Mouse (Mus musculus) neural tube, embryonic 14.5 days (tissue): Measurements from ENCODE around the gene Irak1. TPM values are rescaled to one million over a fixed set of nuclear protein-coding genes. Genes with fewer than 3 reads are reported as not detected.
A peak's percentile ranks its signal among the peaks of the same experiment; 100 is the strongest.

Experiments
- ATAC-seq: fragments of 200-750 bp; cut with Nextera tagmentation; 2 replicates; pipeline ENCODE4 v1.8.0; 2017; ENCODE audit warnings: low read depth, mild to moderate bottlenecking, moderate TSS enrichment, moderate library complexity
- H3K27ac ChIP-seq: fragments of 300-500 bp; sonication (generic); 2 replicates; pipeline ENCODE4 v1.5.1; 2014; ENCODE audit warnings: low read depth, mild to moderate bottlenecking, control low read depth, low read length, moderate library complexity, mixed read lengths
- H3K27me3 ChIP-seq: fragments of 300-500 bp; sonication (generic); 2 replicates; pipeline ENCODE4 v1.6.1; 2014; ENCODE audit warnings: low read length; ENCODE audit not compliant: control insufficient read depth, insufficient read depth
- H3K36me3 ChIP-seq: fragments of 300-500 bp; sonication (generic); 2 replicates; pipeline ENCODE4 v1.6.1; 2014; ENCODE audit warnings: low read length, mixed read lengths; ENCODE audit not compliant: control insufficient read depth, insufficient read depth
- H3K4me1 ChIP-seq: fragments of 300-500 bp; sonication (generic); 2 replicates; pipeline ENCODE4 v1.6.1; 2014; ENCODE audit warnings: low read length; ENCODE audit not compliant: control insufficient read depth, insufficient read depth
- H3K4me2 ChIP-seq: fragments of 300-500 bp; sonication (generic); 2 replicates; pipeline ENCODE4 v1.6.1; 2014; ENCODE audit warnings: mild to moderate bottlenecking, low read depth, low read length, control low read depth
- H3K4me3 ChIP-seq: fragments of 300-500 bp; sonication (generic); 2 replicates; pipeline ENCODE4 v1.5.1; 2014; ENCODE audit warnings: low read depth, low read length, control low read depth, mixed read lengths
- H3K9ac ChIP-seq: fragments of 300-500 bp; sonication (generic); replicated peaks from 2 replicates; pipeline ENCODE4 v1.6.1; 2014; ENCODE audit warnings: low read depth, mild to moderate bottlenecking, control low read depth, low read length, mixed read lengths
- H3K9me3 ChIP-seq: fragments of 300-500 bp; sonication (generic); 2 replicates; pipeline ENCODE4 v1.6.1; 2016; ENCODE audit warnings: low read length; ENCODE audit not compliant: control insufficient read depth
- whole genome bisulfite sequencing: fragments of 180-500 bp; shearing (Covaris S2); extraction: QIAGEN DNeasy Blood & Tissue Kit; methylation state at CpG from one replicate; pipeline ENCODE4 v1.1.7; 2014; 5-methylcytosine and 5-hydroxymethylcytosine counted together
- polyA plus RNA-seq: library from polyadenylated mRNA; unstranded; fragments of >200 nt; fragmentation: Nextera tagmentation; extraction: Ambion mirVana; gene quantifications from 2 replicates; pipeline ENCODE4 v1.2.1, GENCODE M21; 2014

Gene Irak1
- polyA plus RNA-seq, 1 experiment from 2014 or later, result 31.3 TPM

DNA sequence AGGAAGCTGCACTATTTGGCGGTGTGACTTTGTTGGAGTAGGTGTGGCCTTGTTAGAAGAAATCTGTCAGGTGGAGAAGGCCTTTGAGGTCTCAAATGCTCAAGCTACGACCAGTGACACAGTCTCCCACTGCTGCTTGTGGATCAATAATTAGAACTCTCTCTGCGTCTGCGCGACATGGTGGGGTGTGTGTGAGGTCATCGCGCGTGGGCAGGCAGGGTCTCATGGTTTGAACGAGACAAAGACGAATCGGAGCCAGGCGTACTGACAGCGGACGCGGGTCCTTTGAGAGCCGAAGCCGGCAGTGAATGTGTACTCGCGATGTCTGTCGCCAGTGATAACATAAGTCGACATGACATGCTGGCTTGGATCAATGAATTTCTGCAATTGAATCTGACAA, 17.3 kb downstream of the Irak1 start:
- no peak; the same call in 1 of the 2 replicates for ATAC-seq
- Histone ChIP-seq H3K4me1 (no peaks in the 10 kb centered on the region), H3K27me3 (no peaks in the 10 kb centered on the region), H3K4me2 (no peak overlapping the region), H3K9me3 (no peaks in the 10 kb centered on the region), H3K27ac (no peak overlapping the region), H3K36me3 (no peaks in the 10 kb centered on the region), H3K4me3 (no peak overlapping the region), H3K9ac (no peak overlapping the region)
- WGBS, result 85% methylated on average over 21 of the region's 21 CpGs

GRCm38 (mm10) chrX:74003644-74004043, 20.1 kb downstream of the Irak1 start:
- Histone ChIP-seq H3K9me3 (no peaks in the 10 kb centered on the region), H3K4me3 (no peak overlapping the region), H3K27ac (no peak overlapping the region), H3K9ac (no peak overlapping the region), H3K4me2 (no peak overlapping the region), H3K27me3 (no peaks in the 10 kb centered on the region), H3K4me1 (no peaks in the 10 kb centered on the region), H3K36me3 (no peaks in the 10 kb centered on the region)
- ATAC-seq, result no peak
- WGBS, result 71% methylated on average over 2 of the region's 2 CpGs

DNA sequence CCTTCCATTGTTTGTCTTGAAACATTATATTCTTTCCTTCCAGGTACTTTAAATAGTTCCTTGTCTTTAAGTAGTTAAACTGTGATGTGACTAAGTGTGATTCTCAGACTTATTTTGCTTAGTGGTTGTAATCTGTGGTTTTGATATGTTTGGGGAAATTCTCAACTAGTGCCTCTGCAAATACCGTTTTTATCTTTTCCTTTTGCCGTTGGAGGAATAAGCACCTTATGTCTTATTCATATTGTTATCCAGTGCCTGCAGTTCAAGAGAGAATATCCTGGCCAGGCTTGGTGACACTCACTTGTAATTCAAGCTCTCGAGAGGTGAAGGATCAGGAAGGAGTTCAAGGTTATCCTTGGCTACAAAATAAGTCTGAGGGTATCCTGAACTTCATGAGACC, 22.7 kb downstream of the Irak1 start:
- Histone ChIP-seq H3K27me3 (no peaks in the 10 kb centered on the region), H3K9me3 (no peaks in the 10 kb centered on the region), H3K27ac (no peak overlapping the region), H3K4me1 (no peaks in the 10 kb centered on the region), H3K36me3 (no peaks in the 10 kb centered on the region), H3K9ac (no peak overlapping the region), H3K4me3 (no peak overlapping the region), H3K4me2 (no peak overlapping the region)
- WGBS, result 84% methylated on average over 3 of the region's 3 CpGs
- ATAC-seq, result no peak

DNA sequence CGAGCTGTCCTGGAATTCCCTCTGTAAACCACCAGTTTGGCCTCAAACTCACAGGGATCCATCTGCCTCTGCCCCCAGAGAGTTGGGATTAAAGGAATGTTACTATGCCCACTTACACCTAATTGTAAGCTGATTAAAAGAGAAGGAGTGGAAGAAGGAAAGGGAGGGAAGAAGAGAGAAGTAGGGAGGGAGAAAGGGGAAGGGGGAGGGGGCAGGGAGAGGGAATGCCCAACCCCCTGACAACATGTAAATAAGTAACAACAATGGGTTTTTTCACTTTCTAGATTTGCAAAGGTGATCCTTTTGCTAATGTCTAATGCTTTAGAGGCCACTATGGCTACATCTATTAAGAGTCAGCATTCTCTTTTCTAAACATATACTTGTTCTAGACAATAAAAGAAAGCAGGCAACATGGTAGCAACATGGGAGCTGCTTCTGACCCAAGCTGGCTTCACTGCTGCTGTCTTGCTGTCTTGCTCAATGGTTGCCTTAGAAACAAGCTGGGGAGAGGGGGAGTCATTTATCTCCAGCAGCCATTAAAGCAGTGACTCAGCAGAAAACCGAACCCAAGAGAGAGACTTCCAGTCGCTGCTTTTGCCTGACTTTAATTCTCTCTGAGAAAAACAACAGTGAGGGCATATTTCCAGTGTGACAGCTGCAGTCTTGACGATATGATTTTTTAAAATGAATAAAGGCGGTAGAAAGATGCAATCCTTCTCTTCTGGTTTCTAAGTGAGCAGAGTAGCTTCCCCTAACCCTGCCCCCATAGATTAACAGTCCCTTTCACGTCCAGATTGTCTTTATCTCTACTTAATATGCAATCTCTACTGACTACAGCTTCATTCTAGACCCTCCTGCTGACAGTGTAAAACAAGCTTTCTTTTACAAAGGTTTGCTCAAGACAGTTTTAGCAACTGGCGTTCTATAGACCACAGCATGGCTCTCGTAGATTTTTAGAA, 24.5 kb downstream of the Irak1 start:
- H3K9me3 ChIP-seq, result no peaks in the 10 kb centered on the region
- no peak overlapping the region for H3K4me3 ChIP-seq
- peak; percentile 91 for ATAC-seq
- no peak overlapping the region for H3K4me2 ChIP-seq
- H3K4me1 ChIP-seq, result no peaks in the 10 kb centered on the region
- no peak overlapping the region for H3K9ac ChIP-seq
- 20% methylated on average over 8 of the region's 8 CpGs for WGBS
- no peaks in the 10 kb centered on the region for H3K36me3 ChIP-seq
- no peaks in the 10 kb centered on the region for H3K27me3 ChIP-seq
- peak overlapping the region; percentile 52 for H3K27ac ChIP-seq

- Histone ChIP-seq H3K4me2 (no peak overlapping the region), H3K9me3 (no peaks in the 10 kb centered on the region), H3K36me3 (no peaks in the 10 kb centered on the region), H3K4me3 (no peak overlapping the region), H3K9ac (no peak overlapping the region), H3K27me3 (no peaks in the 10 kb centered on the region), H3K4me1 (no peaks in the 10 kb centered on the region), H3K27ac (no peak overlapping the region)
- WGBS, result 61% methylated on average over 1 of the region's 1 CpGs
- no peak for ATAC-seq
Observed at GRCm38 (mm10) chrX:73977783-73978182, 45.9 kb downstream of the Irak1 start.

DNA sequence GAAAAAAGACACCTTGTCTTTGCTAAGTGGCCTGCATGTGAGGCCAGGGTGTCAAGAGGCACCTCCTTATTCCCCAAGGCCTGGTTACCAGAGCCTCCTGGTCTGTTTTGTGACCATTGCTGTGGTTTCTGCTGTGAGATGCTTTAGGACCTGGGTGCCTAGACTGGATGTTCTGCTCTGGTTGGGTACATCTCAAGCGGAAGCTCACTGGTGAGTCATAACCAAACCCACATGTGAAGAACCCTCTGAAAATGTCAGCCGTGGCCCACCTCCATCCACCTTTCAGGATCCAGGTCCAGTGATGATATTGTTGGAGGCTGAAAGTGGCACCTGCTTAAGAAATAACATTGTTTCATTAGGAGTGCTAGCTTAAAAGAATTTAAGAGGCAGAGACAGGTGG, 47.4 kb downstream of the Irak1 start:
- H3K9ac ChIP-seq, result no peak overlapping the region
- H3K9me3 ChIP-seq, result no peaks in the 10 kb centered on the region
- no peaks in the 10 kb centered on the region for H3K27me3 ChIP-seq
- no peak overlapping the region for H3K4me3 ChIP-seq
- 93% methylated on average over 2 of the region's 2 CpGs for WGBS
- ATAC-seq, result no peak
- H3K4me1 ChIP-seq, result no peaks in the 10 kb centered on the region
- no peaks in the 10 kb centered on the region for H3K36me3 ChIP-seq
- H3K27ac ChIP-seq, result no peak overlapping the region
- H3K4me2 ChIP-seq, result no peak overlapping the region

- WGBS, result 85% methylated on average over 4 of the region's 4 CpGs
- no peak for ATAC-seq
Observed at GRCm38 (mm10) chrX:73972774-73973173, 50.9 kb downstream of the Irak1 start.

GRCm38 (mm10) chrX:73970781-73971180, 52.9 kb downstream of the Irak1 start:
- Histone ChIP-seq H3K27me3 (no peaks in the 10 kb centered on the region), H3K27ac (no peak overlapping the region), H3K9ac (no peak overlapping the region), H3K4me1 (no peaks in the 10 kb centered on the region), H3K4me2 (no peak overlapping the region), H3K9me3 (no peaks in the 10 kb centered on the region), H3K4me3 (no peak overlapping the region), H3K36me3 (no peaks in the 10 kb centered on the region)
- ATAC-seq, result no peak

More at GRCm38 (mm10) chrX:73972774-73973173, 50.9 kb downstream of the Irak1 start:
- Histone ChIP-seq H3K9me3 (no peaks in the 10 kb centered on the region), H3K4me2 (no peak overlapping the region), H3K9ac (no peak overlapping the region), H3K27ac (no peak overlapping the region), H3K36me3 (no peaks in the 10 kb centered on the region), H3K4me3 (no peak overlapping the region), H3K4me1 (no peaks in the 10 kb centered on the region), H3K27me3 (no peaks in the 10 kb centered on the region)

GRCm38 (mm10) chrX:73969729-73970128, 54.0 kb downstream of the Irak1 start:
- H3K4me3 ChIP-seq, result no peak overlapping the region
- no peak overlapping the region for H3K4me2 ChIP-seq
- H3K9me3 ChIP-seq, result no peaks in the 10 kb centered on the region
- no peaks in the 10 kb centered on the region for H3K4me1 ChIP-seq
- no peaks in the 10 kb centered on the region for H3K27me3 ChIP-seq
- H3K36me3 ChIP-seq, result no peaks in the 10 kb centered on the region
- H3K9ac ChIP-seq, result no peak overlapping the region
- 98% methylated on average over 2 of the region's 2 CpGs for WGBS
- H3K27ac ChIP-seq, result no peak overlapping the region
- no peak for ATAC-seq
